Comparison of ENCODE assay signal across 22 mouse cellular contexts in genomic region chr11:3549791-3550190, GRCm38 (mm10). TPM values are rescaled to one million over a fixed set of nuclear protein-coding genes. Genes with fewer than 3 reads are reported as not detected.
DNase-seq lines count a peak whose midpoint lies in the region; TF ChIP-seq lines count a peak whose summit lies in the region.
"Had no signal": no experiment of that assay in that cellular context is flagged by ENCODE, and none has a peak within 500 bp of the region (broad histone marks: within the 10 kb centered on the region; RNA-seq: fewer than 3 reads in every experiment).

No protein-coding gene starts in this region.

- no peaks in the 10 kb centered on the region for H3K4me1 ChIP-seq in kidney, adult 2 months (ENCODE audit: control insufficient read depth, insufficient read depth, low read length)
- peaks cover 8% of the 10 kb centered on the region for H3K4me1 ChIP-seq in ES-Bruce4 (ENCODE audit: control insufficient read depth, insufficient read depth, low read length)
- H3K4me1 ChIP-seq: forebrain, embryonic 15.5 days had no signal

- peak overlapping the region; percentile 57 for H3K27ac ChIP-seq in kidney, adult 2 months (ENCODE audit: insufficient read depth, low read depth, low read length)
- peak overlapping the region; percentile 96 for H3K27ac ChIP-seq in ES-Bruce4 (ENCODE audit: insufficient read depth, low read length)
- H3K27ac ChIP-seq: embryonic facial prominence, embryonic 10.5 days; forebrain, embryonic 15.5 days; hindbrain, embryonic 14.5 days; limb, embryonic 10.5 days; midbrain, embryonic 10.5 days; stomach, embryonic 15.5 days had no signal

- H3K27me3 ChIP-seq in kidney, adult 2 months (replicated peaks; ENCODE audit: control insufficient read depth, insufficient read depth, low read length), result no peaks in the 10 kb centered on the region
- no peaks in the 10 kb centered on the region for H3K27me3 ChIP-seq in ES-Bruce4 (ENCODE audit: control insufficient read depth, insufficient read depth, low read length, poor library complexity, severe bottlenecking)
- H3K27me3 ChIP-seq: forebrain, embryonic 15.5 days; stomach, embryonic 15.5 days had no signal

- no peak for TF ChIP-seq CTCF in kidney, adult 2 months (conservative IDR thresholded peaks at IDR 0.05; ENCODE audit: insufficient read depth, insufficient read length, low read depth, low read length)
- no peak for TF ChIP-seq CTCF in ES-Bruce4 (IDR thresholded peaks at IDR 0.05; ENCODE audit: low read depth, low read length)

- TF ChIP-seq POLR2A in kidney, adult 2 months (IDR thresholded peaks at IDR 0.05; ENCODE audit: low read depth, low read length), result no peak
- TF ChIP-seq POLR2A in ES-Bruce4 (IDR thresholded peaks at IDR 0.05; ENCODE audit: insufficient read depth, low read length), result no peak

- TF ChIP-seq EP300 in ES-Bruce4 (IDR thresholded peaks at IDR 0.05; ENCODE audit: insufficient read depth, low read depth, low read length), result no peak

- WGBS in kidney, adult 2 months, result 67% methylated on average over 5 of the region's 5 CpGs

- no peak overlapping the region for H3K4me3 ChIP-seq in kidney, adult 2 months (ENCODE audit: insufficient read depth, low read depth, low read length)
- no peak overlapping the region for H3K4me3 ChIP-seq in ES-Bruce4 (ENCODE audit: low read depth, low read length)
- H3K4me3 ChIP-seq: embryonic facial prominence, embryonic 10.5 days; forebrain, embryonic 15.5 days; limb, embryonic 10.5 days; midbrain, embryonic 10.5 days; stomach, embryonic 15.5 days had no signal

- peak; percentile 19 to 48 for DNase-seq in adrenal gland, postnatal 36 days
- DNase-seq in adrenal gland, postnatal 14 days, result no peak
- peak; percentile 81 for DNase-seq in kidney, adult 2 months
- DNase-seq in kidney, postnatal 4 days, result no peak
- peak; percentile 57 for DNase-seq in kidney, postnatal 10 days
- no peak for DNase-seq in thymus, postnatal 4 days
- DNase-seq in layer of hippocampus, adult 11-12 months (ENCODE audit: low spot score), result no peak
- DNase-seq: adrenal gland, adult 8-10 months; cerebellum, adult 11 months; cerebellum, adult 9-11 months; gastrocnemius, postnatal 14 days; heart, postnatal 36 days; liver; right cerebral cortex, postnatal 4 days; thymus, postnatal 25 days had no signal

- H3K36me3 ChIP-seq in kidney, adult 2 months (ENCODE audit: control insufficient read depth, insufficient read depth, low read length), result no peaks in the 10 kb centered on the region
- H3K36me3 ChIP-seq in ES-Bruce4 (ENCODE audit: control insufficient read depth, insufficient read depth, low read length, poor library complexity, severe bottlenecking), result no peaks in the 10 kb centered on the region
- H3K36me3 ChIP-seq: embryonic facial prominence, embryonic 10.5 days; forebrain, embryonic 15.5 days; limb, embryonic 10.5 days; midbrain, embryonic 10.5 days; stomach, embryonic 15.5 days had no signal

- H3K9ac ChIP-seq in ES-Bruce4 (ENCODE audit: low read depth, poor library complexity, severe bottlenecking), result no peak overlapping the region
- H3K9ac ChIP-seq: forebrain, embryonic 15.5 days; hindbrain, embryonic 14.5 days; stomach, embryonic 15.5 days had no signal

- H3K9me3 ChIP-seq in ES-Bruce4 (replicated peaks; ENCODE audit: control insufficient read depth, insufficient read depth, low read length, poor library complexity, severe bottlenecking), result no peaks in the 10 kb centered on the region
- H3K9me3 ChIP-seq: forebrain, embryonic 15.5 days; limb, embryonic 10.5 days; stomach, embryonic 15.5 days had no signal

RNA-seq across cellular contexts. Expression of gene Smtn, which starts 9.4 kb away (rescaled TPM):
- total RNA-seq in adrenal gland, postnatal 36 days (2021), result 10 to 100 TPM; 44.9 to 71.7 TPM
- total RNA-seq in adrenal gland, postnatal 14 days (2021), result 56.2 and 69.1 TPM in 2 replicates
- polyA plus RNA-seq in kidney, adult 2 months (2012; rRNA removed), result 52.3 and 57.2 TPM in 2 replicates
- polyA plus RNA-seq in ES-Bruce4 (2011; ENCODE audit: insufficient read depth, insufficient read length, low read depth, missing spikeins), result 79.4 and 80.7 TPM in 2 replicates

RNA-seq across cellular contexts. Expression of gene Selenom, which starts 35.3 kb away (rescaled TPM):
- total RNA-seq in adrenal gland, postnatal 36 days (2021), result 10 to 100 TPM; 32.7 to 34.8 TPM
- 33.6 and 33.8 TPM in 2 replicates for total RNA-seq in adrenal gland, postnatal 14 days (2021)
- 136 and 163 TPM in 2 replicates for polyA plus RNA-seq in kidney, adult 2 months (2012; rRNA removed)
- 19.6 and 25.5 TPM in 2 replicates for polyA plus RNA-seq in ES-Bruce4 (2011; ENCODE audit: insufficient read depth, insufficient read length, low read depth, missing spikeins)

RNA-seq across cellular contexts. Expression of gene Inpp5j, which starts 45.2 kb away (rescaled TPM):
- under 1 TPM; 0.66 to 0.76 TPM for total RNA-seq in adrenal gland, postnatal 36 days (2021)
- 0.75 and 0.82 TPM in 2 replicates for total RNA-seq in adrenal gland, postnatal 14 days (2021)
- polyA plus RNA-seq in kidney, adult 2 months (2012; rRNA removed), result 24.0 and 28.0 TPM in 2 replicates
- 0.22 TPM in 1 of 2 replicates, not detected in the other for polyA plus RNA-seq in ES-Bruce4 (2011; ENCODE audit: insufficient read depth, insufficient read length, low read depth, missing spikeins)

Comparison
In these comparisons a context has a peak if more than half of its experiments do, and no peak if none do; other contexts are left out.
1. DNase-seq: peak in adrenal gland, postnatal 36 days (2 of 2), kidney, adult 2 months (single experiment) and kidney, postnatal 10 days (single experiment); none in adrenal gland, postnatal 14 days (single experiment), kidney, postnatal 4 days (0 of 2), thymus, postnatal 4 days (single experiment) and layer of hippocampus, adult 11-12 months (single experiment).